Mouse (Mus musculus) layer of hippocampus, postnatal 25 days (tissue): ENCODE data around the gene Tnni3k. TPM values are rescaled to one million over a fixed set of nuclear protein-coding genes. Genes with fewer than 3 reads are reported as not detected.

Experiments
- DNase-seq, 2 experiments: peaks; one replicate each; pipeline ENCODE4 v3.0.0; 2022; ENCODE audit warnings: mixed read lengths in 2 of 2, low spot score in 1 of 2; ENCODE audit errors: extremely low spot score in 1 of 2
- total RNA-seq, 2 experiments: library from RNA; stranded (reverse); gene quantifications; 2 replicates each; pipeline ENCODE4 v1.2.3; 2021

Gene Tnni3k
- total RNA-seq, 2 experiments from 2014 or later: 0.12 to 0.20 TPM

GRCm38 (mm10) chr3:154786354-154786753, 268.9 kb downstream of the Tnni3k start:
- DNase-seq: no peak

GRCm38 (mm10) chr3:154778836-154779595, 276.2 kb downstream of the Tnni3k start:
- no peak for DNase-seq

GRCm38 (mm10) chr3:154771651-154772050, 283.6 kb downstream of the Tnni3k start:
- DNase-seq: no peak

GRCm38 (mm10) chr3:154766321-154766720, 288.9 kb downstream of the Tnni3k start:
- no peak for DNase-seq

GRCm38 (mm10) chr3:154764115-154764514, 291.1 kb downstream of the Tnni3k start:
- no peak for DNase-seq

- DNase-seq: no peak
These were observed 291.8 kb downstream of the Tnni3k start for GRCm38 (mm10) chr3:154763374-154763773.

GRCm38 (mm10) chr3:154761108-154761507, 294.1 kb downstream of the Tnni3k start:
- DNase-seq: no peak

GRCm38 (mm10) chr3:154758089-154758488, 297.1 kb downstream of the Tnni3k start:
- DNase-seq: no peak

GRCm38 (mm10) chr3:154755225-154755624, 300.0 kb downstream of the Tnni3k start:
- DNase-seq: no peak

GRCm38 (mm10) chr3:154754505-154754904, 300.7 kb downstream of the Tnni3k start:
- DNase-seq: no peak

- DNase-seq: no peak
These were observed 310.9 kb downstream of the Tnni3k start for GRCm38 (mm10) chr3:154744317-154744716.

GRCm38 (mm10) chr3:154742927-154743326, 312.3 kb downstream of the Tnni3k start:
- DNase-seq: no peak

GRCm38 (mm10) chr3:154741496-154741895, 313.7 kb downstream of the Tnni3k start:
- no peak for DNase-seq

Other genes starting within 250 kb of the Tnni3k start
- gene Fpgt, start 38.0 kb upstream of the Tnni3k start, total RNA-seq: 10 to 100 TPM; 28.2 to 29.3 TPM
- under 1 TPM; 0.39 to 0.45 TPM for gene Lrriq3, start 38.0 kb upstream of the Tnni3k start, total RNA-seq